Mouse (Mus musculus) left cerebral cortex, adult 18-20 months (tissue): Measurements from ENCODE around the gene Kremen2. TPM values are rescaled to one million over a fixed set of nuclear protein-coding genes. Genes with fewer than 3 reads are reported as not detected.
A peak's percentile ranks its signal among the peaks of the same experiment; 100 is the strongest.

ENCODE experiments used
- DNase-seq, 2 experiments: peaks; one replicate each; pipeline ENCODE4 v3.0.0; 2021 to 2022; ENCODE audit warnings: low spot score in 2 of 2, mixed read lengths in 1 of 2
- total RNA-seq, 2 experiments: library from RNA; stranded (reverse); gene quantifications; 2 replicates each; pipeline ENCODE4 v1.2.3; 2021

Kremen2 gene
- total RNA-seq, 2 experiments from 2014 or later, result 0.60 to 0.82 TPM

DNA sequence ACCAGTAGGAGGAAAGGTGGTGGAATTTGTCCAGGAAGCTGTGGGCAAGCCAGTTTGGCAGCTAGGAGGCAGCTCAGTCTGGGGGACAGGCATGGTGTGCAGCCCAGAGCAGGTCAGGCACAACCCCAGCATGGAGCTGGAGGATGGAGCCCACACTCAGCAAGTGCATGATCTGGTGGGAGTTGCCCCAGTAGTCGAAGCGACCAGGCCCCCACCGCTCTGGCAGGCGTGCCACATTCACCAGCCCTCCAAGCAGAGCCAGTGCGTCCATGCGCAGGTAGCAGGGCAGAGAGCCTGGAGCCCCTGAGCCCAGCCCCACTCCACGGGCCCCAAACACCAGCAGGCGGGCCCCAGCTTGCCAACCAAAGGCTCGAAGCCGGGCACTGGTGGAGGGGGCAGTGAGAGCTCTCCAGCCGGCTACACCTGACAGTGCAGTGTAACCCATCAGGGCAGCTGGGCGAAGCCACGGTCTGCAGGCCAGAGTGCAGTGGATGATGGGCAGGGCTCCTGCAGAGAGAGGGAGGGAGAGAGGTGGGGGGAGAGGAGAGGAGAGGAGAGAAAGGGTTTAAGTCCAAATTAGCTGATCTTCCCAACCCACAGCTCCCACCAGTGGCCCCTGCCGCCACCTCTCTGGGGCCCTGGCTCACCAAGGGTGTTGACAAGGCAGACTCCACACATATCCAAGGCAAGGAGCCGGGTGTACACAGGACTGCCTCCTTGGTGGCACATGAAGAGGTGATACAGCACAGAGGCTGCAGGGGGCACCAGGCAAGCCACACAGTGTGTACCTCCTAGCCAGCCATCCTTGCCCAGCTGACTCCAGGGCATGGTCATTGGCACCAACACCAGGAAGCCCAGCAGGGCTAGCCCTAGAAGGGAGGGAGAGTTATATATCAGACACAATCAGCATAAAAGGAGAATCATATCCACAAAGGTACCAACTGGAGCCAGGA lies 7.9 kb downstream of the Kremen2 start:
- no peak for DNase-seq

DNA sequence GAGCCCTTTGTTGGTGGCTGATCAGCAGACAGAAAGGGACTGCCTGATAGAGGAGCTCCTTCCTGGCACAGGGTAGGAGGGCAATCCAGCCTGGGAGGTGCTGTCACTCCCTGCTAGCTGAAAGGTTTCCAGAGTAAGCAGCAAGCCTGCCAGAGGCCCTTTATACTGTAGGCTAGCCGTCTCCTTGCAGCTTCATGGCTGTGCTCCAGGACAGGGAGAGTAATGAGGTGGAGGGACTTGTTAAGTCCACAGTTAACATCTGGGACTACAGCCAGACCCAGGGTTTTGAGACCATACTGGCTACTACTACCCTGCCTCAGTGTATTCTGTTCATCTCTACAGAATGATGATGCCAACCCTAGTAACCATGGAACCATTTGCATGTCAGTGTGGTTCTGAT lies 11.3 kb downstream of the Kremen2 start:
- DNase-seq, result no peak

DNA sequence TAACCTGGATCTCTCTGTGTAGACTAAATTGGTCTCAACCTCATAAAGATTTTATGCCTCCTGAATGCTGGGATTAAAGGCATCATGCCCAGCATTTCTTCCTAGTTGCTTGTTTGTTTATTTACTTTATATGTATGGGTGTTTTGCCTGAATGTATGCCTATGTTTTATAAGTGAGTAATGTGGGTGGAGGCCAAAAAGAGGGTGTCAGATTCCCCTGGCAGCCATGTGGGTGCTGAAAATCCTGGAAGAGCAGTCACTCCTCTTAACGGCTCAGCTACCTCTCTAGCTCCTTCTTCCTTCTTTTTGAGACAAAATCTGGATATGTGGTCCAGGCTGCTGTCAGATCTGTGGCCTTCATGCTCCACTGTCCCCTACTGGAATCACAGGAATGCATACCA lies 15.2 kb downstream of the Kremen2 start:
- no peak for DNase-seq

GRCm38 (mm10) chr17:23726758-23727142 lies 18.9 kb downstream of the Kremen2 start:
- peak; percentile 42 to 59 for DNase-seq

DNA sequence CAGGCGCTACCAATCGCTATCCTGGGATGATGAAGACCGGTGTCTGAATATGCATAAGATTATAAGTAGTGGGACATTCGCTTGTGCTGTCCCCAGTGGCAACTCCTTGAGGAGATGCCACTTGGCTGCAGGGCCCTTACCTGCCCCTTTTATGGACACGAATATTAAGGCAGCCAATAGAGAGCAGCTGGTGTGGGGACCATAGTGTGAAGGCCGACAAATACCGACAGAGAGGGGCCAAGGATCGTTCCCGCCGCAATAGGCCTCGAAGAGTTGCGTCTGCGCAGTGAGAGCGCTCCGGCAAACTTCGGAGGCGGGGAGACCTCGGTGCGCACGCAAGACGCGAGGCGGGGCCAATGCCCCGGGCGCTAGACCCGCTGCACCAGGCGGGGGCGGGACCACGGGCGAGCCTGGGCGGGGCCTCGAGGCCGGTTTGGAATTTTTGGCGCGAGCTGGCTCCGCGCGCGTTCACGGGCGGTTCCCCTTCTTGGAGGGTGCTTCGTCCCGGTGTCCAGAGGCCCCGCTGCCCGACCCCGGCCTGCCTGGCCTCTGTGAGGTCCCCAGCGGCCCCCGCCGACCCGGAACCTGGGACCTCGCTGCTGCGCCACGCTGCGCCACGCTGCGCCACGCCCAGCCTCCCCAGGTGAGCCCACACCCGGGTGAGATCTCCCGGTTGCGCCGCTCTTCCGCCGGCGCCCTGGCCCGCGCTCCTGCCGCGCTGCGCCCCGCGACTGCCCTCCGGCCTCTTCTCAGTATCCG lies 19.5 kb downstream of the Kremen2 start, which contains the start of gene Pkmyt1:
TSS of gene Pkmyt1 (plus strand) at position 338 of the 759 bp plus-strand sequence.
- peak; percentile 92 to 93 for DNase-seq

DNA sequence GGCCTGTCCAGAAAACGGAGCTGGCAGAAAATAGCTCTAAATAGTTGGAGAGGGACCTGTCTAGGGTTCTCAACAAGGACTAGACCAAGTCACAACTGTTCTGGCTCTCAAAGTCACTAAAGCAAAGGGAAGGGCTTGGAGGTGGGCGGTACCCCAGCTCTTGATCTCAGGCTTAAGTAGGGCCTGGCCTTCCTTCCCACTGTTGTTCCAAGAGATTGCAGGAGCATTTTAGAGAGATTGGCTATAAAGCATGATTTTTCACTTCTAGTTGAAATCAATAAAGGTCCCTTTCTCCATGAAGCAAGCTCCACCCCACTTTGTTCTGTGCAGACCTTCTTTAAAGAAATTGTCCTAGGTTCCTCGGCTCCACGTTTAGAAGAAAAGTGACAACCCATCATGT lies 20.2 kb downstream of the Kremen2 start:
- DNase-seq, result no peak

GRCm38 (mm10) chr17:23722376-23723125 lies 23.1 kb downstream of the Kremen2 start, which contains the start of gene 1520401A03Rik:
1520401A03Rik (minus strand) TSS chr17:23722783.
- DNase-seq, result no peak

DNA sequence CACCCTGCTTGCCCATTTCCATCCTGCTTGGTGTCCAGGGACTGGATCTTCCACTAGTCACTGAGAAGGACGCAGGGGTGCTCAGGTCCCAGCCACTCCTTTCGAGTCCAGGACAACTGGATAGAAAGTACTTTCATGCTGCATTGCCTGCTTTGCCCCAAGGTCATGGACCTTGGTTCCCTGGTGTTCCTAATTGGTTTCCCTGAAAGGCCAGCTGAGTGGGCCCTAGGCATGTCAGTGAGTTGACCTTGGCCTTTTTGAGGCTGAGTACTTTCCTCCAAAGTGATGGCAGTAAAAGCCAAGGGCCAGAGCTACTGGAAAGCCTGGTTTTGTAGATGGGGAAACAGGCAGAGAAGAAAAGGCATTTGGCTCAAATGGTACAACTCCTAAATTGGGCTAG lies 23.7 kb downstream of the Kremen2 start:
- DNase-seq, result no peak

DNA sequence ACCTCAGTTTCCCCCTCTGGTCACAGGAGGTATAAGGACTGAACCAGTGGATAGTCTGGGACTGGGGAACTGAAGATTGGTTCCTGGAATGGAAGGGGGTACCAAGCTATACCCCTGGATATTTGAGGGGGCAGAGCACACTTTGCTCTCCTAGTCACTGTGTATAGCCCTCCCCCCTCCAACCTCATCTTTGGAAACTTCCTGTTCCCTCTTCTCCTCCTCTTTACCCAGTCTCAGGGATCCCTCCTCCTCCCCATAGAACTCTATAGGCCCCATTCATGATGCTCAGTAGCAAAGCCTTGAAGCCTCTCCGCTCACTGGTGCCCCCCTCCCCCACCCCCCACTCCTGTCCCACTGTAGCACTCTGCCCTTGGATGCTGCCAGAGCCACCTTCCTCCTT lies 26.2 kb downstream of the Kremen2 start:
- no peak for DNase-seq

DNA sequence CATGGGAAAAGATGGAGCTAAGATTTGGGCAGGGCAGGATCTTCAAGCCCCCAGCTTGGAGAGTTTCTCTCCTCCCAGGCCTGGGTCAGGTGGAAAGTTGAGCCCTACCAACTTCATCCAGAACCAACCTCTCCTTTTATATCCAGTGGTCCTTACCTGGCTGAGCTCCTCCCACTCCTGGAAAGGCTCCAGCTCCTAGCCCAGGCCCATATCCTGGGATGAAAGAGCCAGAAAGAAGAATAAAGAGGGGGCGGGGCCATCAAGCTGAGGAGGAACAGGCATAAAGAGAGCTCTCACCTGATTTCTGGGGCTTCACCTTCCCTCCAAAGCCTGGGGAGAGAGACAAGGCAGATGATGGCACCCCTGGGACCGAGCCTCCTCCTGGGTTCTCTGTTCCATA lies 28.6 kb downstream of the Kremen2 start:
- DNase-seq, result no peak

- peak; percentile 73 to 80 for DNase-seq
Measured at GRCm38 (mm10) chr17:23706212-23706611, 39.4 kb downstream of the Kremen2 start.

DNA sequence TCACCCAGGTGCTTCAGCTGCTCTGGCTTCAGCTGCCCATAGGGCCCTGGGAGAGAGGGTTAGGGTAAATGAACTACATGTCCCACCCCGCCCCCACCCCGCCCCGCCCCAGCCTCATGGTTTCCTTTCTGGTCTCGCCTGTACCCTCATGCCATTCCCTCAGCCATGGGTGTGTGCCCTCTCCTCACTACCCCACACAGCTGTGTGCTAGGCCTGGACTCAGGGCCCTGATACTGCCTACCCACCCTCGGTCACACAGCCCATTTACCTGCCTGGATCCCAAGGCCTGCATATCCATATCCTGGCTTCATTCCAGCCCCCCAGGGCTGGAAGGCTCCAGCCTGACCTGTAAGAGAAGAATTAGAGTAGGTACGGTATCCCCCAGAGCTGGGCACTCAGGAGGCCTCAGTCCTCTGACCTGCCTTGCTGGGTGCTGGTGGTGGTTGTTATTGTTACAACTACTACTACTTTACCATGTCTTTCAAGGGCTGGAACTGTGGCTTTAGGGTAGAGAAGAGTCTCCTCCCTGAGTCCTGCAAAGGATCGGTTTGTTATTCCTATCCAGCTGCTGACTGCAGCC lies 40.0 kb downstream of the Kremen2 start:
- no peak for DNase-seq

DNA sequence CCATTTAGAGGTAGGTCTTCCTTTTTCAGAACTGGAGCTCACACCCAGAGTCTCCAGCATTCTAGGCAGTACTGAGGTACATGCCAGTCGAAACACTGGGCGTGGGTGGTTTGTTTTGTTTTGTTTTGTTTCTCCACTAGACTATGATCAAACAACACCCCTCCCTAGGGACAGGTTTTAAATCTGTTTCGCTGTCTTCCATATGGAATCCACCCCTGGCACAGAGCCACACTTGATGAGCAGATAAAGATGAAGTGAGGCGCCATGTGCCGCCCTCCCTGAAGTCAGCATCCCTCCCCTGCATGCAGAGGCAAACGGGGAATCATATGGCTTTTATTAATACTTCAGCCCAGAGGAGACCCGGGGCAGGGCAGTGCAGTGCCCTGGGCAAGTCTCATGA lies 40.9 kb downstream of the Kremen2 start:
- DNase-seq, result peak; percentile 22 to 33

DNA sequence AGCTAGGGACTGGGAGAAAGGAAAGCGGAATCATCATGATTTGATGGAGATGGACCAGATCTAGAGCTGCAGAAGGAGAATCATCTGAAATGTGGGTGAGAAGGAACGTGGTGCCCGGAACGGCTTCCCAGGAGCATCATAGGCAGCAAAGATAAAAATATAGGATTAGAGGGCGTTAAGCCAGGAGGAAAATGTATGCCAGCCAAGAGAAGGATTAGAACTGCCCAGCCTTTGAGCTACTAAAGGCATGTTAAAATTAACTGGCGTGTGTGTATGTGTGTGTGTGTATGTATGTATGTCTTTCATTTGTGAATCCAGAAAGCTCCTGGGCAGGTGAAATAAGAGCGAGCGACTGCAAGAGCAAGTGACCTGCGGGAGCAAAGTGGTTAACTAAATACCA lies 42.3 kb downstream of the Kremen2 start:
- no peak for DNase-seq

GRCm38 (mm10) chr17:23700079-23700478 lies 45.6 kb downstream of the Kremen2 start:
- DNase-seq, result peak; percentile 85 to 93

- DNase-seq, result peak; percentile 36 to 54
Measured at GRCm38 (mm10) chr17:23699131-23700077, 46.2 kb downstream of the Kremen2 start.

- no peak for DNase-seq
Measured at GRCm38 (mm10) chr17:23695801-23696200, 49.8 kb downstream of the Kremen2 start.

DNA sequence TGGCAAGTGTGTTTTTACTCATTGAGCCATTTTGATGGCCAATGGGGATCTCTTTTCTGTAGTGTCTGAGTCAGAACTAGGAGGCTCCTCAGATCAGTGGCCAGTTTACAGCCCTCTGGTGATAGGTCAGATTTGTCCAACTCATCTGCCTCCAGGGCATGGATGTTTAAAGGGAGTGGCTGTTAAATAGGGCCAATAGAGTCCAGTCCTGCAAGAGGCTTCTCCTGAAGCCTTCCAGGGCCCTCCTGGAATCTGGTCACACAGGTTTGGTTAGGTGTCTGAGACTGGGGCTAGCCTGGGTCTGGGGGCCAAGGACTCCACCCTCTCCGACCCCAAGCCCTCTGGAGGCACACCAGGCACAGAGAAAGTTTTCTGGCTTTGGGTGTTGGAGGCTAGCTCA lies 51.1 kb downstream of the Kremen2 start:
- no peak for DNase-seq
